Mouse (Mus musculus): ENCODE data around the gene Kat2b. TPM values are rescaled to one million over a fixed set of nuclear protein-coding genes. Genes with fewer than 3 reads are reported as not detected.
"Not testable (repeated sequence)": the region's sequence is repeated elsewhere in the genome, so short reads cannot be mapped to it uniquely, and the experiment has no call there.

Kat2b gene
- total RNA-seq, 1 experiment from 2014 or later, result 89.5 TPM

- no peak for ATAC-seq (replicated peaks; ENCODE audit: insufficient number of reproducible peaks, low FRiP score, low TSS enrichment, poor library complexity, severe bottlenecking)
These were observed 147.8 kb downstream of the Kat2b start for GRCm38 (mm10) chr17:53714453-53714852.

DNA sequence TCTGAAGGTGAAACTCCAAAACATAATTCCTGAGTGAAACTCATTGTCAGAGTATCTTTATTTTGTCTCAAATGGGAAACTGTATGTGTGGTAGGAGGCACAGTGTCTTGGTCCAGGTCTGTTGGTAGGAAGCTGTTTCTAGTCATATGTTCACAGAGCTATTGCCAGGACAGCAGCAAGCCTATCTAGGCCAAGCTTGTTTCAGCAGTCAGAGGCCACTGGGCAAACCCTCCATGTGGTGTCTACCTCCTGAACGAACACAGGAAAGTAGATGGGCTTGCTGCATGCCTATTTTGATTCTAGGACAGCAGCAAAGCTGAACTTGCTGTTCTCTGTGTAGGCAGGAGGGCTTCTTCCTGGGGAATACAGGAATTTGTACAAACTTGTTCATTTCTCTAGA is 148.5 kb downstream of the Kat2b start:
- not testable (repeated sequence) for ATAC-seq (replicated peaks; ENCODE audit: insufficient number of reproducible peaks, low FRiP score, low TSS enrichment, poor library complexity, severe bottlenecking)

- ATAC-seq (replicated peaks; ENCODE audit: insufficient number of reproducible peaks, low FRiP score, low TSS enrichment, poor library complexity, severe bottlenecking), result no peak
These were observed 151.8 kb downstream of the Kat2b start for GRCm38 (mm10) chr17:53718474-53718873.

GRCm38 (mm10) chr17:53718916-53719315 is 152.3 kb downstream of the Kat2b start:
- ATAC-seq (replicated peaks; ENCODE audit: insufficient number of reproducible peaks, low FRiP score, low TSS enrichment, poor library complexity, severe bottlenecking), result not testable (repeated sequence)

Other genes starting within 250 kb of the Kat2b start
- not detected in 3 replicates for gene Efhb, start 103.5 kb upstream of the Kat2b start, total RNA-seq (2017)
- 120 to 166 TPM (median 155 TPM) in 3 replicates for gene Rab5a, start 87.6 kb upstream of the Kat2b start, total RNA-seq (2017)
- gene Pp2d1, start 27.4 kb upstream of the Kat2b start, total RNA-seq (2017), result 0.29 TPM in 1 of 3 replicates, not detected in the others
- gene Sgo1, start 122.5 kb downstream of the Kat2b start, total RNA-seq (2017), result 0.11 to 1.8 TPM (median 0.29 TPM) in 3 replicates

Measured in monocyte, adult 5-6 weeks (primary cell).